Mouse (Mus musculus) layer of hippocampus, postnatal 14 days (tissue): Measurements from ENCODE around the gene Lyrm7. TPM values are rescaled to one million over a fixed set of nuclear protein-coding genes. Genes with fewer than 3 reads are reported as not detected.

Source experiments
- total RNA-seq, 2 experiments: library from RNA; stranded (reverse); gene quantifications; 2 replicates each; pipeline ENCODE4 v1.2.3; 2021

The Lyrm7 gene
- total RNA-seq, 2 experiments from 2014 or later = 28.7 to 29.0 TPM

Other genes starting within 250 kb of the Lyrm7 start
- 100 to 1,000 TPM; 157 to 168 TPM for gene Cdc42se2, start 73.2 kb downstream of the Lyrm7 start, total RNA-seq
- gene Hint1, start 5.5 kb upstream of the Lyrm7 start, total RNA-seq = 100 to 1,000 TPM; 293 to 310 TPM
- 1 to 10 TPM; 4.3 to 5.8 TPM for gene Gpx3, start 41.5 kb upstream of the Lyrm7 start, total RNA-seq
- 10 to 100 TPM; 34.3 to 34.4 TPM for gene Tnip1, start 102.0 kb upstream of the Lyrm7 start, total RNA-seq
- gene Anxa6, start 172.5 kb upstream of the Lyrm7 start, total RNA-seq = 10 to 100 TPM; 90.3 to 93.8 TPM
- gene Ccdc69, start 217.2 kb upstream of the Lyrm7 start, total RNA-seq = not detected
- 10 to 100 TPM; 53.7 to 58.5 TPM for gene Gm2a, start 237.2 kb upstream of the Lyrm7 start, total RNA-seq